Mouse (Mus musculus) urinary bladder, postnatal 0 days (tissue): Measurements from ENCODE around the gene Mtx2. TPM values are rescaled to one million over a fixed set of nuclear protein-coding genes. Genes with fewer than 3 reads are reported as not detected.

Source experiments
- polyA plus RNA-seq: library from polyadenylated mRNA; unstranded; fragments of >200 nt; fragmentation: Nextera tagmentation; extraction: Ambion mirVana; gene quantifications from 2 replicates; pipeline ENCODE4 v1.2.1, GENCODE M21; 2015

The Mtx2 gene
- polyA plus RNA-seq: 78.2 and 79.1 TPM in 2 replicates

DNA sequence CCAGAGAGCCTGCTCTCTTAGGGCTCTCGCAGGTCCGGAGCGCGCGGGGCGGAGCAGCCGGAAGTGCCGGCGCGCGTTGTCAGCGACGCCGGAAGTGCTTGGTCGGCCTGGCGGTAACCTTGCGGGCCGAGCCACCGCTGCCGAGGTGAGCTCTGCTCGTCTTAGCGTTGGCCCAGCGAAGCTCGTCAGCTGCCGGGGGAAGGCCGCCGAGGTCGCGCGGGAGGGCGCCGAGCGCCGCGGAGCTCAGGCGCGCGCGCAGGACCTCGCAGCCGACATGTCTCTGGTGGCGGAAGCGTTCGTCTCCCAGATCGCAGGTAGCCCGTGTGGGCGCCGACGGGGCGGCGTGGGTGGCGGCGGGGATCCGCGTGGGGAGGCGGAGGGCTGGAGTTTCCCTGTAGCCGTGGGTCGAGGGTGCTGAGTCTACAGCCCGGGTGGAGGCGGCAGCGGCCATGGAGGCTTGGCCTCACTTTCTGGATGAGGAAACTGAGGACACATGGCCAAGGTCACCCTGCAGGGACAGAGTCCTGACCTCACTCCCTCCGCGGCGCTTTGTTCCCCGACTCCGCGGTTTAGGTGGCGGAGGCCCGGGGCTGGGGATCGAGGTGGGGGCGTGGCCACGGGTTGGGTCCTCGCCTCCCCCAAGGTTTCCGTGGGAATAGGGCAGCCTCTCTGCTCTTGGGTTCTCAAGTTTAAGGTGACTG is at the start of gene Mtx2:
Gene Mtx2, plus strand, starts transcription at position 74 of the 701 bp plus-strand sequence.

Other genes starting within 250 kb of the Mtx2 start
- gene Lnpk, start 246.4 kb upstream of the Mtx2 start, polyA plus RNA-seq: 10.1 and 16.9 TPM in 2 replicates
- 0.06 and 0.11 TPM in 2 replicates for gene Evx2, start 166.2 kb upstream of the Mtx2 start, polyA plus RNA-seq
- gene Hoxd13, start 157.5 kb upstream of the Mtx2 start, polyA plus RNA-seq: 6.6 and 8.8 TPM in 2 replicates
- 2.4 and 2.5 TPM in 2 replicates for gene Hoxd12, start 150.8 kb upstream of the Mtx2 start, polyA plus RNA-seq
- gene Hoxd11, start 146.2 kb upstream of the Mtx2 start, polyA plus RNA-seq: 3.0 and 3.9 TPM in 2 replicates
- 3.5 and 4.0 TPM in 2 replicates for gene Hoxd10, start 133.9 kb upstream of the Mtx2 start, polyA plus RNA-seq
- gene Hoxd9, start 128.1 kb upstream of the Mtx2 start, polyA plus RNA-seq: 4.0 and 4.5 TPM in 2 replicates
- gene Hoxd8, start 121.2 kb upstream of the Mtx2 start, polyA plus RNA-seq: 6.1 and 8.2 TPM in 2 replicates
- gene Hoxd3, start 113.9 kb upstream of the Mtx2 start, polyA plus RNA-seq: 0.22 and 0.29 TPM in 2 replicates
- 0.67 and 0.82 TPM in 2 replicates for gene Hoxd4, start 113.9 kb upstream of the Mtx2 start, polyA plus RNA-seq
- gene Gm28230, start 99.1 kb upstream of the Mtx2 start, polyA plus RNA-seq: not detected in 2 replicates
- gene Hoxd1, start 62.8 kb upstream of the Mtx2 start, polyA plus RNA-seq: not detected in 2 replicates